Mouse (Mus musculus) neural tube, embryonic 14.5 days (tissue): Measurements from ENCODE around the gene Calm2. TPM values are rescaled to one million over a fixed set of nuclear protein-coding genes. Genes with fewer than 3 reads are reported as not detected.

Experiments
- ATAC-seq: fragments of 200-750 bp; cut with Nextera tagmentation; 2 replicates; pipeline ENCODE4 v1.8.0; 2017; ENCODE audit warnings: low read depth, mild to moderate bottlenecking, moderate TSS enrichment, moderate library complexity
- H3K27ac ChIP-seq: fragments of 300-500 bp; sonication (generic); 2 replicates; pipeline ENCODE4 v1.5.1; 2014; ENCODE audit warnings: low read depth, mild to moderate bottlenecking, control low read depth, low read length, moderate library complexity, mixed read lengths
- H3K27me3 ChIP-seq: fragments of 300-500 bp; sonication (generic); 2 replicates; pipeline ENCODE4 v1.6.1; 2014; ENCODE audit warnings: low read length; ENCODE audit not compliant: control insufficient read depth, insufficient read depth
- H3K36me3 ChIP-seq: fragments of 300-500 bp; sonication (generic); 2 replicates; pipeline ENCODE4 v1.6.1; 2014; ENCODE audit warnings: low read length, mixed read lengths; ENCODE audit not compliant: control insufficient read depth, insufficient read depth
- H3K4me1 ChIP-seq: fragments of 300-500 bp; sonication (generic); 2 replicates; pipeline ENCODE4 v1.6.1; 2014; ENCODE audit warnings: low read length; ENCODE audit not compliant: control insufficient read depth, insufficient read depth
- H3K4me2 ChIP-seq: fragments of 300-500 bp; sonication (generic); 2 replicates; pipeline ENCODE4 v1.6.1; 2014; ENCODE audit warnings: mild to moderate bottlenecking, low read depth, low read length, control low read depth
- H3K4me3 ChIP-seq: fragments of 300-500 bp; sonication (generic); 2 replicates; pipeline ENCODE4 v1.5.1; 2014; ENCODE audit warnings: low read depth, low read length, control low read depth, mixed read lengths
- H3K9ac ChIP-seq: fragments of 300-500 bp; sonication (generic); replicated peaks from 2 replicates; pipeline ENCODE4 v1.6.1; 2014; ENCODE audit warnings: low read depth, mild to moderate bottlenecking, control low read depth, low read length, mixed read lengths
- H3K9me3 ChIP-seq: fragments of 300-500 bp; sonication (generic); 2 replicates; pipeline ENCODE4 v1.6.1; 2016; ENCODE audit warnings: low read length; ENCODE audit not compliant: control insufficient read depth
- WGBS: fragments of 180-500 bp; shearing (Covaris S2); extraction: QIAGEN DNeasy Blood & Tissue Kit; methylation state at CpG from one replicate; pipeline ENCODE4 v1.1.7; 2014; 5-methylcytosine and 5-hydroxymethylcytosine counted together
- polyA plus RNA-seq: library from polyadenylated mRNA; unstranded; fragments of >200 nt; fragmentation: Nextera tagmentation; extraction: Ambion mirVana; gene quantifications from 2 replicates; pipeline ENCODE4 v1.2.1, GENCODE M21; 2014

The Calm2 gene
- polyA plus RNA-seq, 1 experiment from 2014 or later, result 3,701 TPM

GRCm38 (mm10) chr17:87402444-87402843, 44.3 kb downstream of the Calm2 start:
- no peaks in the 10 kb centered on the region for H3K36me3 ChIP-seq
- H3K4me2 ChIP-seq, result no peak overlapping the region
- H3K4me1 ChIP-seq, result no peaks in the 10 kb centered on the region
- no peak overlapping the region for H3K9ac ChIP-seq
- no peak overlapping the region for H3K4me3 ChIP-seq
- ATAC-seq, result no peak
- H3K27me3 ChIP-seq, result no peaks in the 10 kb centered on the region
- 91% methylated on average over 11 of the region's 11 CpGs for WGBS
- no peaks in the 10 kb centered on the region for H3K9me3 ChIP-seq
- H3K27ac ChIP-seq, result no peak overlapping the region

- 73% methylated on average over 11 of the region's 11 CpGs for WGBS
These were observed 49.6 kb downstream of the Calm2 start for GRCm38 (mm10) chr17:87397088-87397487.

GRCm38 (mm10) chr17:87391242-87391641, 55.5 kb downstream of the Calm2 start:
- ATAC-seq, result no peak
- H3K27ac ChIP-seq, result no peak overlapping the region

More at GRCm38 (mm10) chr17:87397088-87397487, 49.6 kb downstream of the Calm2 start:
- Histone ChIP-seq H3K27me3 (no peaks in the 10 kb centered on the region), H3K4me3 (no peak overlapping the region), H3K36me3 (no peaks in the 10 kb centered on the region), H3K9me3 (no peaks in the 10 kb centered on the region), H3K9ac (no peak overlapping the region), H3K4me2 (no peak overlapping the region), H3K27ac (no peak overlapping the region), H3K4me1 (no peaks in the 10 kb centered on the region)
- no peak for ATAC-seq

GRCm38 (mm10) chr17:87387068-87387467, 59.7 kb downstream of the Calm2 start:
- Histone ChIP-seq H3K36me3 (no peaks in the 10 kb centered on the region), H3K9me3 (no peaks in the 10 kb centered on the region), H3K4me1 (0 out of 2 replicates have a peak, but pooled peaks cover 6% of the 10 kb centered on the region), H3K4me3 (no peak overlapping the region), H3K4me2 (no peak overlapping the region), H3K27me3 (no peaks in the 10 kb centered on the region), H3K27ac (no peak overlapping the region), H3K9ac (no peak overlapping the region)
- peak; percentile 63 for ATAC-seq
- 16% methylated on average over 4 of the region's 5 CpGs for WGBS

More at GRCm38 (mm10) chr17:87391242-87391641, 55.5 kb downstream of the Calm2 start:
- H3K36me3 ChIP-seq, result no peaks in the 10 kb centered on the region
- H3K4me3 ChIP-seq, result no peak overlapping the region
- H3K9me3 ChIP-seq, result no peaks in the 10 kb centered on the region
- H3K4me1 ChIP-seq, result 0 out of 2 replicates have a peak, but pooled peaks cover 6% of the 10 kb centered on the region
- no peak overlapping the region for H3K4me2 ChIP-seq
- no peaks in the 10 kb centered on the region for H3K27me3 ChIP-seq
- WGBS, result 46% methylated on average over 7 of the region's 7 CpGs
- H3K9ac ChIP-seq, result no peak overlapping the region

- Histone ChIP-seq H3K9ac (no peak overlapping the region), H3K27ac (no peak overlapping the region), H3K4me2 (no peak overlapping the region), H3K27me3 (no peaks in the 10 kb centered on the region), H3K36me3 (no peaks in the 10 kb centered on the region), H3K4me1 (0 out of 2 replicates have a peak, but pooled peaks cover 6% of the 10 kb centered on the region), H3K9me3 (no peaks in the 10 kb centered on the region), H3K4me3 (no peak overlapping the region)
- WGBS, result 86% methylated on average over 3 of the region's 3 CpGs
- no peak for ATAC-seq
These were observed 60.9 kb downstream of the Calm2 start for GRCm38 (mm10) chr17:87385835-87386234.

Other genes starting within 250 kb of the Calm2 start
- 38.3 and 45.2 TPM in 2 replicates for gene Mcfd2, start 181.0 kb downstream of the Calm2 start, polyA plus RNA-seq
- 6.7 and 7.2 TPM in 2 replicates for gene Ttc7, start 164.0 kb downstream of the Calm2 start, polyA plus RNA-seq
- gene Stpg4, start 19.2 kb downstream of the Calm2 start, polyA plus RNA-seq, result not detected in 2 replicates
- 3.7 and 5.1 TPM in 2 replicates for gene Epcam, start 189.0 kb upstream of the Calm2 start, polyA plus RNA-seq
- 37.8 and 50.1 TPM in 2 replicates for gene Msh2, start 225.4 kb upstream of the Calm2 start, polyA plus RNA-seq